Mouse (Mus musculus) right cerebral cortex, postnatal 14 days (tissue): ENCODE measurements around the gene Ndufs5.

ENCODE experiments used
- DNase-seq: peaks from one replicate; pipeline ENCODE4 v3.0.0; 2022

Ndufs5 gene

GRCm38 (mm10) chr4:123717574-123718433 is at the start of gene Ndufs5:
Gene Ndufs5 (minus strand): TSS chr4:123718202.
- peak; percentile 99 for DNase-seq

DNA sequence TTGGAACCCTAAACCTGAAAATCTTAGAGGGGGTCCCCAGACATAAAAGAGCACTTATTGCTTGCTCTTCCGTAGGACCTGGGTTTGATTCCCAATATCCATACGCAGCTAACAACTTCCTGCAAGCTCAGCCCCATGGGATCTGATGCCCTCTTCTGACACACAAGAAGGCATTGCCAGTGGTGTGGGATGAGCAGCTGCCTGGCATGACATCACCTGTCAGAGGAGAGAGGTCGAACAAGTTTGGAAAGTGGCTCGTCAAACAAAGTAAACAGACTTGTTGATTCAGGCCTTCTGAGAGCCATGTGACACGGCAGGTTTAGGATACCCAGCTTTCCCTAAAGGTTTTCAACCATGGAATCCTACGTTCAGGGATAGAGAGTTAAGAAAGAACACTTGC is 47.1 kb upstream of the Ndufs5 start:
- DNase-seq, result no peak

- no peak for DNase-seq
Measured at GRCm38 (mm10) chr4:123758306-123758705, 40.3 kb upstream of the Ndufs5 start.

GRCm38 (mm10) chr4:123750707-123751312 is 32.8 kb upstream of the Ndufs5 start:
- no peak for DNase-seq

DNA sequence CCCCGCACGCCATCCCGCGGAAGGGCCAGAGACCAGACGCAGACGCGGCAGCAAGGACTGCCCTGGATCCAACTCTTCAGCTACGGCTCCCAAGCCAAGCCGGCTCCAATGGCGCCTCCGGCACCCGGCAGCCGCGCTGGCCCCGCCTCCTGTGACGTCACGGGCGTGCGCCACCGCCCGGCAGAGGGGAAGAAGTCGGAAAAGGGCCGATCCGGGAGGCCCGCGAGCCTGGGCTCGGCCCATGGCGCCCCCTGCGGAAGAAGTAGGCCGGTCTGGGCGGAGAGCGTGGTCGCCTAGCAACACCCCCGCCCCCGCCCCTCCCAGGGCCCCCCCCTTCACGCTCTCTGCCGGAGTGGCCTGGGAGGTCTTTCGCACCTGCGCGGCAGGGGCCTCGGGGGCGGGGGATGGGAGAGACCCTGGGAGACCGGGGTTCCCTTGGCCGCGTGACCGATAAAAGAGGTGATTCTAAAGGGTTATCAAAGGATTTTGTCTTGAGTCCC is 32.2 kb upstream of the Ndufs5 start, which contains the start of gene Akirin1:
Akirin1 (minus strand) TSS at position 194 of the 500 bp plus-strand sequence.
- DNase-seq, result peak; percentile 99

DNA sequence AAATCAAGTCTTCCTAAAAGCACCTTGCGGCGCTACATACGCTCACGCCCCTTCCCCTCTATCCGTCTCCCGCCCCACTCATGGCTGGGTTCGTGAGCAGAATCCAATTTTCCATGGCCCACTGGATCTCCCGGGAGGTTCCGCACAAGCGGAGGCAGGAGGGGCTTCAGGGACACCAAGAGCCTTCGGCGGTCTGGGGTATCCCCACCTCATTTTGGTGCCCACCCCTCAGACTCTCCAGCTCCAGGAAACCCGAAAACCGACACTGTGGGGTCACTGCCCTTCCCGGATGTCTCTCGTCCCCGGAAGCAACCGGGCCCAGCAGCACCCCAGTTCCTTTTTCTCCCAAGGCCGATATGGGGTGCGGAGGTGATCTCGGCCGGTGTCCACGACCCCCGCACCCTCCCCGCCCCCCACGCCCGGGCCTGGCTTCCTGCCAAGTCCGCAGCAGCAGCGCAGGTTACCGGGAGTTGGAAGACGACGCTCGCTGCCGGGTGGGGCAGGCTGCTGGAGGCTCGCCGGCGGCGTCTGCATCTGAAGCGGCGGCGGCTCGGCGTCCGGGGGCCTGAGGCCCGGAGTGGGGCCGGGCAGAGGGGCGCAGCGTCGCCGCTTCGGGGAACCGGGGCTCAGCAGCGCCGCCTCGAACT is 31.6 kb upstream of the Ndufs5 start:
- peak; percentile 61 for DNase-seq

DNA sequence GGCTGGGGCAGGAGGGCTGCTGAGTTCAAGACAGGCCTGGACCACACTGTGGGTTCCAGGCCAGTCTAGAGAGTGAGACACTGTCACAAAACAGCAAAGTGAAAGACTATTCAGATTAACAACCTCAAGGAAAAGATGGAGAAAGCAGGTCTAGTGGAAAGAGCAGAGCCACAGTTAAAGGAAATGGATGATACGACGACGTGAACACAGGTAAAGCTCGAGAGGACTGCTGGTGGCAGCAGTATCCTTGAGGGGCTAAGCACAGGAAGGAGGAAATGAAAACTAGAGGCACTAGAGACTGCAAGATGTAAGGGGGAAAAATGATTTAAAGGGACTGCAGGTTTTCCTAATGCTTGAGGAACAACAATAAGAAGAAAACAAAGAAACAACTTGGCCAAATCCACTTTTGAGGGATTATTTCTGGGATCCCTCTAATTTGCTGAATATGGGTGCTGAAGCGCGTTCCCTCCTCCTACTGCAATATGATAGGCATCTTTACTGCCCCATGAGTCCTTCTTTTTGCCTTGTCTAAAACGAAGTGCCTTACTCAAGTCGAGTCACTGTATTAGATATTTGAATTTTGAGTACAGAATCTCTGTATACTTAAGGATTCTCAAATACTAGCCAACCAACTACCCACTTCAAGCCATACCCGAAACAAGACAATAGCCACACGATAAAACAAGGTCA is 30.9 kb upstream of the Ndufs5 start:
- no peak for DNase-seq

DNA sequence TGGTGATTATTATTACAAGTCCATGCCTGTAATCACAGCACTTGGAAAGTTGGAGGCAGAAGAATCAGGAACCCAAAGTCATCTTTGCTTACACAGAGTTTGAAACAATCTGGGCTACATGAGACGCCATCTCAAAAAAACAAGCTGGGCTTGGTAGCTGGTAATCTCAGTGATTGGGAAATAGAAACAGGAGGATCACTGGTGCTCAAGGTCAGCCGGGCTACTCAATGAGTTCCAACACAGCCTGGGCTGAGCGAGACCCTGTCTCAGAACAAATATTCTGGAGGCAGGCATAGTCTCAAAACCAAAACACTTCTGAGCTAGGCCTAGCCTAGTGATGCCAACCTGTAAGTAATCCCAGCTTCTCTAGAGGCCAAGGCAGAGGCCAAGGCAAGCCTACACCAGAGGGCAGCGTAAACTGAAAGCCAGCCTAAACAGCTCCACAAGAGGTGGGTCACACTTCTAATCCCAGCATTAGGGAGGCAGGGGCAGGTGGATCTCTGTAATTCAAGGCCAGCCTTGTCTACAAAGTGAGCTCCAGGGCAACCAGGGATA is 27.3 kb upstream of the Ndufs5 start:
- DNase-seq, result no peak

- DNase-seq, result no peak
Measured at GRCm38 (mm10) chr4:123742891-123743290, 24.9 kb upstream of the Ndufs5 start.

DNA sequence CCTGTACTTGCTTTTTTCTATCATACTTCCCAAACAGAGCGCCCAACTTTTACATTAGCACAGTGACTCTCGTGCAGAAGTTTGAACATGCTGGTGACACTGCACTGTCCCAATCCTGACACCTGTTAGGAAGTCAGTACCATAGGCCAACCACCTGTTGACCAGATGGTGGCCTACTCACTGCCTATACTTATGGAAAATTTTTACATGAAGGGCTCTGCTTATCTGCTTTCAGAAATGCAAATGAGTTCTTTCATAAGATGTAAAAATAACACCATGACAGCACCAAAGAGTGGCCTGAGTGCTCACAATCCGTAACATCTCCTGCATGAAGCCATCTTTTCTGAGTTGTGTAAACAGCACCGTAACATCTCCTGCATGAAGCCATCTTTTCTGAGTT is 20.7 kb upstream of the Ndufs5 start:
- DNase-seq, result no peak

GRCm38 (mm10) chr4:123733532-123733931 is 15.5 kb upstream of the Ndufs5 start:
- no peak for DNase-seq

- DNase-seq, result no peak
Measured at GRCm38 (mm10) chr4:123732921-123733320, 14.9 kb upstream of the Ndufs5 start.

DNA sequence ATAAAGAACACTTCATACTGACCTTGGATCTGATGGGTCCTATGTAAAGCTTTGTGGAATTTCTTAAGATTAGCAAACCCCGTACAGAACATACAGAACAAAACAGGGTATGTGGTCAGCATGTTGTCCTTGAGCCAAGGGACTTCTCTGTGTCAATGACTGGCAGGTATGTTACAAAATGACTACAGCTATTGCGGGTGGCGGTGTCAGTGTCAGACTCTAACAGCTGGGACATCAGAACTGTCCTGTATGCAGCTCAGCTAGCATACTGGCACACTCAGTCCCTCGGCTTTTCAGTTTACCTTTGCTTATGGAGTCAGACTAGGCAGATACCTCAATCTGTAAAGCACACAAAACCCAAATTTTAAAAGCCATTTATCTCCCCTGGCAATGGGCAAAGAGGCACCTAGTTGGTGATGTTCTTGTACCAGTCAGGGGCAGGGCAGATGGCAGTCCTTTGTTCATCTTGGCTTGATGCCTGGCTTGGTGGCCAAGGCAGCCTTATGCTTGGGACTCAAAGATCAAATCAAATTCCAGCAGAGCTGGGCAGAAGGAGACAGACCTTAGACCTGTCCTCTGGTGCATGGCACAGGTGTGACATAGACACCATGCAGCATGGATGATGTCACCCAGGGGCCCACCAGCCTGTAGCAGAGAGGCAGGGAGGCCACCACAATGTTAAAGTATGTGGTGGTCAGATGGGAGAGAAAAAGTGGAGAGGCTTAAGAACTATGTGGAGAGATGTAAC is 14.3 kb upstream of the Ndufs5 start:
- DNase-seq, result no peak

DNA sequence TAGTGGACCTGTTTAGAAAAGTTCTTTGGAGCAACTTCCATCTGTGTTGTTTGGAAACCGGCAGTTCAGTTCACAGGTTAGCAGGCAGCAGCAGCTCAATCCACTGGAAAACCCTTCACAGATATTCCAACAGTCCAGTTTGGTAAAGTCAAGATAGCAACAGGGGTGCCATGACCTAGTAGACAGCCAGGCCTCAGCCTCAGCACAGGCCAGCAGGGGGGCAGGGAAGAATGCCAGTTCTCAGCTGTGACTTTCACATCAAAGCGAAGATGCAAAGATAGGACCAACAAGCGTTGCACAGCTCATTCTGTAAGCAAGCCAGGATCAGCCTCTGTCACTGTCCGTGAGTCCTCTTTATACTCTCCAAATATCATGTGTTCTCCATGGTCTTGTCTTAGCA is 3.8 kb upstream of the Ndufs5 start:
- DNase-seq, result no peak

DNA sequence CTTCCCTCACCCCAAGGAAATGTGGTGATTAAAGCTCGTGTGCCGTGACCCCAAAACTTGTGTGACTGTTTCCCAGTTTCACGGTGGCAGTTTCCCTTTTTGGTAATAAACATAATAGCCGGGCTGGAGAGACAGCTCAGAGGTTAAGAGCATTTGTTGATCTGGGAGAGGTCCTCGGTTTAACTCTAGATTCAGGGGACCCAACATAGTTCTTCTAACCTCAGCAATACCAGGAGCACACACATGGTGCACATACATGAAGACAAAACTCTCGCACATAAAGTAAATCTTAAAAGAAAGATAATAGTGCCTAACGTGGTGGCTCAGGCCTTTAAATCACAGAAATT is 405 bp upstream of the Ndufs5 start:
- DNase-seq, result no peak

GRCm38 (mm10) chr4:123712431-123712830 is 5.6 kb downstream of the Ndufs5 start:
- DNase-seq, result no peak

DNA sequence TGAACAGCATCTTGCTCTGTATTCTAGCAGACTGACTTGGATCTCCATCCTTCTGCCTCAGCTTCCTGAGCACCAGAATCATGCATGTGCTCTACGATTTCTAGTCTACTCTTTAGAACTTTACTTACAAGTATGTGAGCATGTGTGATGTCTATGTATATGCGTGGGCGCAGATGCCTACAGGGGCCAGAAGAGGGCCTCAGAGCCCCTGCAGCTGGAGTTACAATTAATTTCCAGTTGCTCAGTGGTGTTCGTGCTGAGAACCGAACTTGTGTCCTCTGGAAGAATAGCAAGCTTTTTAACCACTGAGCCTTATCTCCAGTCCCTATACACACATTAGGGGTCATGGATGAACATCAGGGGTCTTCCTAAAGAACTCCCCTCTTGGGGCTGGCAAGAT is 10.7 kb downstream of the Ndufs5 start:
- no peak for DNase-seq

GRCm38 (mm10) chr4:123705340-123705739 is 12.7 kb downstream of the Ndufs5 start:
- DNase-seq, result no peak

- no peak for DNase-seq
Measured at GRCm38 (mm10) chr4:123693384-123693783, 24.6 kb downstream of the Ndufs5 start.

GRCm38 (mm10) chr4:123692071-123692470 is 25.9 kb downstream of the Ndufs5 start:
- DNase-seq, result no peak

- no peak for DNase-seq
Measured at GRCm38 (mm10) chr4:123690311-123690710, 27.7 kb downstream of the Ndufs5 start.
